Mouse (Mus musculus) adrenal gland, postnatal 4 days (tissue): Measurements from ENCODE around the gene Mllt3. TPM values are rescaled to one million over a fixed set of nuclear protein-coding genes. Genes with fewer than 3 reads are reported as not detected.

Experiments
- DNase-seq, 2 experiments: peaks; one replicate each; pipeline ENCODE4 v3.0.0; 2021 to 2022; ENCODE audit warnings: low spot score in 2 of 2, mixed read lengths in 2 of 2
- total RNA-seq, 2 experiments: library from RNA; stranded (reverse); gene quantifications; 2 replicates each; pipeline ENCODE4 v1.2.3; 2021

Gene Mllt3
- total RNA-seq, 2 experiments from 2014 or later: 21.9 to 25.9 TPM

DNA sequence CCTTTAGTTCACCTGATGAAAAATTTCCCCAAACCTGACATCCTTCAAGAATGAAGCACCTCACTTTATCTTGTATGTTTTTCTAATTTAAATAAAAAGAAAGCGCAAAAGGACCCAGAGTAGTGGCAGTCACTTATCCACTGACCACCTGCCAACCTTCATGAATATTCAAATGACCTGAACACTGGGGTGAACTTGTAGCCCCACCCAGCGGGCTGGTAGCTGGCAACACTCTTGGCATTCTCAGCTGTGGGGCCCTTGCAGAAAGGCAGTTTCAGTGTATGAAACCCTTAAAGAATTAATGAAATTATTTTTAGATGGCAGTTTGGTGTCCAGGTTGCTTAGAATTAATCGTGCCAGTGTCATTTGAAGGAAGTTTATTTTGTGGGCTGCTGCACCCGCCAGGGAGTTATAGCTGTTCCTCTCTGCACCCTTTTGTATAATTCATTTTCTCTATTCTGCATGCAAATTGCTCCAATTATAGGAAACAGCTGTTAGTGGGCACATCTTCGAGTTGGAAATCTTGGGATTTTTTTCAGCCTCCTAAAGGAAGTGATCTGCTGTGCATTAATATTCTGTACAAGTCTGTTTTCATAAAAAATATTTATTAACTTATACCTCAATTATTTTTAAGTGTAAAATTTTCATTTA, 149.8 kb downstream of the Mllt3 start:
- DNase-seq: no peak

DNA sequence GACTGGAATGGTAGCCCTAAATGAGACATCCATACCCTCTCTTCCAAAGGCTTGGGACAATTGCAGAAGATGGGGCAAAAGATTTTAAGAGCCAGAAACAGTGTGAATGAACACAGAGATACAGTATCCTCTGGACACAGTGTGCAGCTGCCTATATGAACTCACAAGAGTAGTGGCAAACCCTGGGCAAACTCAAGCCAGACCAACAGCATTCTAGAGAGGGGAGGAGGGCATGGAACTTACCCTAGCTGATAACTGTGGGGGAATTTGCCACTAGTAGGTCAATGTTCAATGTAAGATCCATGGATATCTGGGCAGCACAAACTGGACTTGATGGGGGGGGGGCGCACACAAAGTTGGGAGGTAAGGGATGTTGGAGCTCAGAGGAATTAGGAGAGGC, 151.2 kb downstream of the Mllt3 start:
- DNase-seq: no peak

DNA sequence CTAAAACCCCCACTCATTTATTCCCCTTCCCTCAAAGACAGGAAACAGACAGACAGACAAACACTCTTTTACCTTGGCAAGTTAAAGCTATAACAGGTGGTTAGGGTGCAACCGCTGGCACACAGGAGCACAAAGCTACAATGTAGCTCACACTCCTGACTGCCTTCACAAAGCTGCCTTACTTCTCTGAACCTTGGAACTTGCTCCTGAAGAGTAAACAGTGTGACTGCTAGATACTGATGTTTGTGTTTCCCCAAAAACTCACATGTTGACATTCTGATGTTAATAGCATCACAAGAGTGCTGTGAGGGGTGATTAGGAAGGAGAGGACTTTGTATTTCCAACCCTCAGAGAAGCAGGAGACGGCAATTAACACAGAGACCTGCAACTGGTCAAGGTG, 151.6 kb downstream of the Mllt3 start:
- DNase-seq: no peak

DNA sequence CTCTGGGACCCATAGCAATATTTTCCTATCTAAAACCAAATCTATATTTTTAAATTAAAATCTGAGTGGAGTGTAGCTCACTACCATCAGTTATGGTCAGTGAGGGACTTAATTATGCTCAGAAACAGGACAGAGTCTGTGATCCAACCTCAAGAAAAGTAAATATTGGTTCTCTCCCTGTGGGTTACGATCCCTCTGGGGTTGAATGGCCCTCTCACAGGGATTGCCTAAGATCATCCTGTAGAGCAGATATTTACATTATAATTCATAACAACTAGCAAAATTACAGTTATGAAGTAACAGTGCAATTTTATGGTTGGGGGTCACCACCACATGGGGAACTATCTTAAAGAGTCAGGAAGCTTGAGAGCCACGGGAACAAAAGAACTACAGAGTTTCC, 152.9 kb downstream of the Mllt3 start:
- no peak for DNase-seq

DNA sequence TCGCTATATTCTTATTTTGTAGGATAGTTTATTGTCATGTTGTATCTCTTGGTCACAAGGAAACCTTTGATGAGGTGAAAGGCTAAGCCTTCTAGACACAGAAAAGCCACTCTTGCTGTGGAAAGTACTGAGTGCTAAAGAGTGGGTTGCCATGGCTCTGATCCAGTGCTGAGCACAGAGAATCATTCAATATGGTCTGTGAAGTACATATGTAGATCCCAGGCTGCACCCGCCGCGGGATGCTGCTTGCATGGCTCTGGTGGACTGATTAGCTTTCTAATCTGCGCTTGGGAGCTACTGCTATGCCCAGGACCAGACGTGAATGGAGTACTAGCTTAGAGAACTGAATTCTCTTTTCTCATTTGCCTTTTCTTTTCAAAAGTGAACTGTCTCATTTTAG, 154.5 kb downstream of the Mllt3 start:
- no peak for DNase-seq

DNA sequence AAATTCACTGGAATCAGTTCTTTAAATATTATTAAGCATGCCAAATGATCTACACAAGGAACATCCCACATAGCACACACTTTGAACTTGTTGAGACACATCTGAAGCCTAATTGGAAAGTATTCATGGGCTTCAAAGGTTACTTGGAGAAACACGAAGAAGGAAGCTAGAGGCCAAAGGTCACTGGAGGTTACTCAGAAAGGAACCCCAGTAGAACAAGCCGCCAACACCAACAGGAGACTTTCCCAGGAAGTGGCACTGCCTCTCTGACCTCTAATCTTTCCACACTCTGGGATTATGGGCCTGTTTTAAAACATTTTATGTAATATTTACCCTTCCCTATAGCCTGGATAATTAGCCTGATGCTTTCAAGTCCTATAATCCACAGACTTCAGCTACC, 162.6 kb downstream of the Mllt3 start:
- no peak for DNase-seq

DNA sequence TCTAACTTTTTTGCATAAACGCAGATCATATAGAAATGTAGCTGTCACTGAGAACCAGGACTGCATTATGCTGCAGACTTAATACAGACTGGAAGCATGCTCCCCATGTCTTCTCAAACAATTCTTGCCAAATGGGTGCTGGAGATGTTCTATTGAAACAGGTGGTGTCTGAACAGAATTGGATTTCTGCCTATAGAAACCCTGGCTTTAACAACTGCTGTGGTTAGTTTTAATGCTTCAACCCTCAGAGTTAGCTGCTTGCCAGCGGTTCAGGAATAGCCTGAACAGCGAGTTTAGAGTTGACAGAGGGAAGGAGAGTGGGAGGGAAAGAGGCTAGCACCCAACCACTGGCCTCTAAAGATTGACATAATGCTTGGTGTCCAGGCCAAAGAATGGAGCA, 166.6 kb downstream of the Mllt3 start:
- DNase-seq: no peak

DNA sequence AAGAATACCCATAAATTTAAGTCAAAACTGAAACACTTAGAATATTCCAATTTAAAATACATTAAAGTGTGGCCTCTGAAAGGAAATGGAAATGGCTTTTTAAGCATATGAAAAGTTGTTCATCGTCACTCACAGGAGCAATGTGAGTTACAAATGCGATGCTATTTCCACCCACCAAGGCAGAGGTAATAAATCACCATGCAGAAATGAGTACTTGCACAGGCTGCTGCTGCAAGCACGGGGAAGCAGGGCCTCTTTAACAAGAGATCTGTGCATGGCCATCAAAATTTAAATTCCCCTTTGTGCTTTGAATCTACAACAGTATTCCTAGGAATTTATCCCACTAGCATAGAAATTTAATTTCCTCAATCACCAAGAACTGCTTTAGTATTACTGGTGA, 167.3 kb downstream of the Mllt3 start:
- DNase-seq: no peak

DNA sequence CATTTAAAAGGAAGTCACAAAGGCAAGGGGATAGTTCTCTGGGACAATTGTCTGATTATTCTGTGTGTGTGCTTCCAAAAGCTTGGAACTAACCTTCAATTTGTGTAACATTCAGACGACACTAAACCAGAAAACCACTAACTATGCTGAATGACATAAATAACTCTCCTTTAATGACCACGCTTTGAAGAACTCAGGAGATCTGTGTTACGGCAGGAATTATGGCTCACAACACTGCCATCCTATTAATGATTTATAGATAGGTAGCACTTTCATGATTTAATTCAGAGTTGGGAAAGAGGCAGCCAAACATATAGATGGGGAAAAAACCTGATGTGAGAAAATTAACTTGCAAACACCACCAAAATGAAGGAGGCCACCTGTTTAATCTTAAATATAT, 168.1 kb downstream of the Mllt3 start:
- DNase-seq: no peak

DNA sequence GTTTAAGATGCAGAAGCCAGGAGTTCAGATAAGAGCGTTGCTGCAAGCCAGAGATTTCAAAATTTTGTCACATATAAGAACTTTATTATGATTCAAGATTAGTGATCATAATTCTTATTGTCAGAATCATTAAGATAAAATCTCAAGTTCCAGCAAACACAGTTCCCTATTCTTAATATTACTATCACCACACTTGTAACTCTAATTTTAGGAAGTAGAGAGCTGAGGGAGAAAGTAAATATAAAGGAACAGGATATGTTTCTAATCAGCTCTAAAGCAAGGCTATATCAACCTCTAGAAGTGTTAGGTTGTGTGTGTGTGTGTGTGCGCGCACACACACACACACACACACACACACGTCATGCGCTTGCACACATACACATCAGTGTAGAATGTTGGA, 170.0 kb downstream of the Mllt3 start:
- DNase-seq: no peak

DNA sequence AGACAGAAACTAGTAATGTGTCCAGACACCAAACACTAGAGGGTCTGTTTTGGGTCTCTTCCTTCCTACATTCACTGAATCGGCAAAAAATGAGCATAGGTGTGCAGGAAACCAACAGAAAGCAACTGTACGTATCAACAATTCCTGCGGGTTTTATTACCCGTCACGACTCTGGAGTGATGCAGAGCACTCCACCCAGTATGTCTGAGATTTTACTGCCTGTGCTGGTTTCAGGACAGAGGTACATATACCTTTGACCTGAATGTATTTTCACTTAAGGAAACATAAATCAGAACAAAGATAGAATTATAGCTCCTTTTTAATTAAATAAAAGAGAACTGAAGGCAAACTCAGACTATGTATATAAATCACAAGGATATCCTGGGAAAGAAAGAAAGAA, 172.4 kb downstream of the Mllt3 start:
- DNase-seq: no peak

DNA sequence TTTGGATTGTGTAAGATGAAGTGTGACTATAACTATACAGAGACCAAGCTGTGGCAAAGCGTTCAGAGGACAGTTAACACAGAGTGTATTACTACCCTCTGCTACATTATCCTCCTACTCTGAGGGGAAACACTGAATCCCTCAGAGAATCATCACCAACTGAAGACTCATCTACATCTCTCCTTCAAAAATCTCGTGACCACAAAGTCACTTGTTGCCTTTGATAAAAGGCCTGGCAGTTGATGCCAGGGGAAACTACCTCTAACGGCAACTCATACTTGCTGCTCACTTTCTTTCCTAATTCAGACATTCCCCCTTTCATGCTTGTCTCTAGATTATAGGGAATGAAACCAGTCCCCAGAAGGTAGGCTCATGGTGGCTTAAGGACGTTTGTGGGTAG, 174.0 kb downstream of the Mllt3 start:
- no peak for DNase-seq

DNA sequence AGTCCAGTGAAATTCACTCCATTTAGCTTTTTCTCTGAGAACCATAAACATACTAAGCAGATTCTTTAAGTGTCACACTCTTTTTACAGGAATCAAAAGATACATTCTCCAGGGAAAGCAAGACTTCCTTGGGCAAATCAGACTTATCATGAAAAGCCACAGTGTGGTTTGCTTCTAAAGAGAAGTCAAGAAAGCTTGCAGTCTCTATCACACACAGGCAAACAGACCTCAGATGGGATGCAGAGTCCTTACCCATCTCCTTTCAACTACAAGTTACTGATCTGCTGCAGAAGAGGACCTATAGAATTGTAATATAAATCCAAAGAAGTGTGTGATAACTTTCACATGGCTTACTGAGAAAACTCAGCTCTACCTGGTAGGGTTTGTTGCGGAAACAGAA, 175.2 kb downstream of the Mllt3 start:
- DNase-seq: no peak

DNA sequence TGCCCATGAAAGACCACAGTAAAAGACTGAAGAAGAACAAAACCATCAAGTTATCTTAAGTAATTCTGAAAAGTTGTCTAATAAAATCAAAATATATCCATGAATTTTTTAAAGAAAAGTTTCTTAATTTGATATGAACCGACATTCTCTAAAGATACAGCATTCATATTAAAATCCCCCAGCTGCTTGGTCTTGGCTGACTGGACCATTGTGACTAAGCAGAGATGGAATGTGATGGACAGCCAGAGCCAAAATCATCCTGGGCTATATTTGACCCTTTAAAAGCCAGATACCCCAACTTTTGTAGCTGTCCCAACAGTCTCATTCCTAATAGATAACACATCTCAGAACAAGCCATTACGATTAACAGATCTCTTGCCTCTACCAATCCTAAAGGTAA, 180.7 kb downstream of the Mllt3 start:
- no peak for DNase-seq

DNA sequence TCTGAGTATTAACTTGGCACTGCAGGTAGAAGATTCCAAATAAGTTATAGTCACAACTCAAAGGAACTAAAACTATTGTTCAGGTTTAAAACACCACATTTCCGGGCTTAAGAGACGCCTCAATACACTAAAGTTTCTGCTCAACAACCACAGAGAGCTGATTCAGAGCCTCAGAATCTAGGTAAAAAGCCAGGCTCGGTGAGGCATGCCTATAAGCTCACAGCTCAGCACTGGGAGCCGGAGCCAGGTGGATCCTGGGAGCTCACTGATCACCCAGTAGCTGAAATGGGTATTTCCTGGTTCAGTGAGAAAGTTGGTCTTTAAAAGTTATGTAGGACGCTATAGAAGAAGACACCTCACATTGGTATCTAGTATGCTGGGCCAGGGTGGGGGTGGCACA, 183.1 kb downstream of the Mllt3 start:
- no peak for DNase-seq

DNA sequence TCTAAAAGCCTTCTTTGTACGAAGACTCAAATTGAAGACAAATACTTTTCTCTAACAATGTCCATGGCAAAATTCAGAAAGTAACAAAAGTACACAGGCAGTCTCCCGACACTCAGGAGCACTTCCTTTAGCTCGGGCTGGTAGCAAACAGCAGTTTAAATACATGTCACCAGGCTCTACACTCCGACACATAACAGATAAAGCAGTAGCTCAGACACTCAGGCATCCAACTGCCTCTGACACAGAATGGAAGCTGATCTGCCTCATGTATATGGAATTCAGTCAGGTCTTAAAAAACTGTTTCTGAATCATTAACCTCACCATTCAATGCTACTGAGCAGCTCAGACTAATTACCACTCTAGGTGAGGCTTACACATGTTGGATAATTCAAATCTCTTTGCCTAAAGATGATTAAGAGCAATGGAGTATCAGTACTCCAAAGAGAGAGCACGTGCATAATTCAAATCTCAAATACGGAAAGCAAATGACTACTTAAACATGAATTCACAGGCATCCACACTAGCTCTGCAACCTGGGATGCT, 188.4 kb downstream of the Mllt3 start:
- no peak for DNase-seq

DNA sequence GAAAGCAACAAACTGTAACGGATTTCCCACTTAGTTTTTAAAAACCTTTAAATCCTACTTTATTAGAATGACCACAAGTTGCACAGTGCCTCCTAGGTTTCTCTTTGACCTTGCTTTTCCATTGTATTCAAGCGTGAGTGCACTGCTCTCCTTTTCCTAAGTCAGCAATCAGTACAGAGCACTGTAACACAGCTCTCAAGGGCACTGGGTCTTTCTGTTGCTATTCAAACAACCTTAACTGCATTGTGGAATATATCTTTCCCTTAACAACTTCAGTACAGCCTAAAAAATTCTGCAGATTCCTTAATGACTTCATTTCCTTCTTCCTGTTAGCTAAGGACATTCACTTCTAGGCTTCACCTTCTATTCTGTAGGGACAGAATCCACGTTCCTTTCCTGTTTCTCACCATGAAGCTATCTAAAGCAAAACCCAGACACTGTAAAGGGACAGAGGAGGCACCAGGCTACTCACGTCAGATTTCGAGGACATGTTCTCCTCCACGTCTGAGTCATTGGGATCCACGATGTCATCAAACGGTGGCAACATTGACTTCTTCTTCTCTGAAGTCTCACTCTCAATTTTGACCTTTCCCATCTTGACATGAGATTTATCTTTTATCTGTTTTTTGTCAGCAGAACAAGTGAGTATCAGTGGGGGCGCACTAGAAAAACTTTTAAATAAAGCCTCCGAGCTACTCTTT, 192.8 kb downstream of the Mllt3 start:
- DNase-seq: no peak

DNA sequence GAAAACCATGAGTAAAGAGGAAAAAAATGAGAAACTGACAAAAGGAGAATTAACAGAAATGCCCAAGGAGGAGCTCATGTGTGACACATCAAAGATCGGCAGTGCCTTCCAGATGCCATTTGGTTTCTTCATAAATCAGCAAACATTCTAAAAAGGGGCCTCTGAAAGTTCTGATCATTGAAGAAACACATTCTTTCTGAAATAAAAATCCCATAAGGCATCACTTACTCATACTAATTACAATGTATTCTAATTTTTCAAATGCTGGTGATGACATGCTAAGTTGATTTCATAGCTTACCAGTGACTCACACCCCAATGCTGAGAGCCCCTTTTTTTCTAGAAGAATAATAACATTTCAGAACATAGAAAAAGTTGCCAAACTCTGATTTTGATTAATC, 194.4 kb downstream of the Mllt3 start:
- DNase-seq: no peak

DNA sequence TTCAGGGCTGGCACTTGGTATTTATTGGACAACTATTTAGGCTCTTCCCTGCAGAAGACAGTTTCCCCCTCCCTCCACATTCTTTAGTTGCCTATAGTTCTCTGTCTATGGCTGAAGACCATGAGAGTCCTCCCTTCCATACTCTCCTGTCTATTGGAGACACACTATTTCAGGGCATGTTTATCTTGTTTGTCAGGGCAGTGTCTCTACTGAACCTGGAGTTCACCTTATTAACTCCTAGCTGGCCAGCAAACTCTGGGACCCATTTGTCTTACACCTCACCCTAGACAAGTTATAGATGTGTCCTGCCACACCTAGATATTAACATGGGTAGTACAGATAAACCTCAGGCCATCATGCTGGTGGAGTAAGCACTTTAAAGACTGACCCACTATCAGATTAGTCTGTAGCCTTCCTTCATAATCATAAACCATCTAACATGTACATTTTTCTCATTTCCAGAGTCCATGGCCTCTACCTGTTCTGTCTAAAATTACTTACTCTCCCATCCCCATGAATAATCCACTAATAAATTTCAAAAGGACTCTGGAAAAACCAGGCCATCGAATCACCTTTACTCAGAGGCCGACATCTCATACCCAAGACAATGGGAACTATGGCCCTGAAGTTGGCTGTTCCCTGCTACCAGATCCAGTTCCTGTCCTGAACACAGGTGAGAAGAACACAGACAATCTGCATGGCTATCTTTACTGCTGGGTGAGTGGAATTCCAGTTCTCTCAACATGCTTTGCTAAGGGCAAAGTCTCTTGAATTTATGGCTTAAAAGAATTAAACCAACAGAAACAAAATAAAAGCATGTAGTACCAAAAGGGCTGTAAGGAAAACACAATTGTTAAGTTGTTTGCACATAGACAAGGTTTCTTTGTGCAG, 195.4 kb downstream of the Mllt3 start:
- DNase-seq: no peak

DNA sequence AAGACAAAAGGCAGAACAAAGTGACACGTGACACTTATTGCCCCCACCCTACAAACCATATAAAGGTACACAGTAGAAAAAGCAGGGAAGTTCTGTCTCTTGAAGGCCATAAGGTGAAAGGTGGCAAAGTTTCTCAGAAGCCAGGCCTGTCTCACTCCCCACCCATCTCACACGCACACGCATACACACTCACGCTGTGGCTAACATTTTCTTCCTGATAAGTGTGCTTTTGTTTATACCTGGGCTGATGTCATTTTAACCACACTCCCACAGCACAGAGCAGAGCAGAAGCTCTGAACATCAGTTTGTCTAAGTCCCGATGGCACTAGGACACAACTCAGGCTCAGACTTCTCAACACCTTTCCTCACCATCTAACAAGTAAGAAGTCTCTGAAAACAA, 196.9 kb downstream of the Mllt3 start:
- DNase-seq: no peak

DNA sequence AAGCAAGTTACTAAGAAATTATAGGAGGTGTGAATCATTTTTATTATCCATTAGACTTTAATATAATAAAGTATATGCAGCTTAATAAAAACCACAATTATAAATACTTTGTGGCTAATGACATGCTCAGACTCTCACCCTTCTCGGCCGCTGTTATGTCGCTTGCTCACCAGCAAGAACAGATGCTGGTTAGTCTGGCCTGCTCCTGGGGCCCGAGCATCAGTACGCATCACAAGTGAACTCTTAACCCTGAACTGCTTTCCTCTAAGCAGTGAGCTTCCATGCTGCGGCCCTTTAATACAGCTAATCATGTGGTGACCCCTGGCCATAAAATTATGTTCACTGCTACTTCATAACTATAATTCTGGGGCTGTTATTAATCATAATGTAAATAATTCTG, 198.0 kb downstream of the Mllt3 start:
- DNase-seq: no peak

DNA sequence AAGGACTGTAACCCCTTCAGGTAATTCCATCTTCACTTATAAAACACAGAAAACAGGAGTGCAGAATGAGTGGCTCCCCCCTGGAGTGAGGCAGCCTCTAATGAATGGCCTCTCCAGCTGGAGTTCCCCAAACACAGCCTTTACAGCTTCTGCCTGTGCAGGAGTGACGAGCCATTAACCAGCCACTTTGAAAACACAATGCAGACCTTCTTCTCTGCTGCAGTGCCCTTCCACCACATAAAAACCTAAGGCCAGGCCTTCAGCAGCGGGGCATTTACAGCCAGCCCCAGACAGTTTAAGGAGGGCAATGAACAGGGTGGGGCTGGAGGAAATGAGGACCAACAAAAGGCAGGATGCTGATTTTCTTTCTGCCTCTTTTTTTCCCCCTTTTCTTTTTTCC, 198.9 kb downstream of the Mllt3 start:
- DNase-seq: no peak
